Mouse (Mus musculus): ENCODE results near the gene Casz1.

- TF ChIP-seq CTCF (IDR thresholded peaks at IDR 0.05; ENCODE audit: low read depth) (no peak), EP300 (IDR thresholded peaks at IDR 0.05; ENCODE audit: low read depth) (no peak)
Measured at GRCm38 (mm10) chr4:148795038-148795437, 9.2 kb upstream of the Casz1 start.

All from liver, embryonic 14.5 days (tissue).